Mouse (Mus musculus) embryo, embryonic 11.5 days (tissue): ENCODE data around the gene Akirin1.

ENCODE experiments used
- DNase-seq: peaks from one replicate; pipeline ENCODE4 v3.0.0-alpha.2; 2012; ENCODE audit warnings: low read depth, low spot score

The Akirin1 gene

GRCm38 (mm10) chr4:123750152-123750651 lies at the start of gene Akirin1:
Gene Akirin1, minus strand, starts transcription at chr4:123750345.
- peak; percentile 95 for DNase-seq

GRCm38 (mm10) chr4:123797856-123798255 lies 47.7 kb upstream of the Akirin1 start:
- DNase-seq: peak; percentile 27

- no peak for DNase-seq
Measured at GRCm38 (mm10) chr4:123797403-123797802, 47.3 kb upstream of the Akirin1 start.

- DNase-seq: no peak
Measured at GRCm38 (mm10) chr4:123795057-123795456, 44.9 kb upstream of the Akirin1 start.

GRCm38 (mm10) chr4:123793136-123793535 lies 43.0 kb upstream of the Akirin1 start:
- no peak for DNase-seq

GRCm38 (mm10) chr4:123792666-123793065 lies 42.5 kb upstream of the Akirin1 start:
- no peak for DNase-seq

- DNase-seq: peak; percentile 5
Measured at GRCm38 (mm10) chr4:123787191-123787985, 37.2 kb upstream of the Akirin1 start, which contains the start of gene Rhbdl2. Gene Rhbdl2, plus strand, starts transcription at chr4:123787874.

GRCm38 (mm10) chr4:123768234-123768633 lies 18.1 kb upstream of the Akirin1 start:
- DNase-seq: no peak

- DNase-seq: no peak
Measured at GRCm38 (mm10) chr4:123767807-123768206, 17.7 kb upstream of the Akirin1 start.

GRCm38 (mm10) chr4:123765071-123765470 lies 14.9 kb upstream of the Akirin1 start:
- no peak for DNase-seq

GRCm38 (mm10) chr4:123758306-123758705 lies 8.2 kb upstream of the Akirin1 start:
- DNase-seq: no peak

- DNase-seq: no peak
Measured at GRCm38 (mm10) chr4:123750707-123751312, 665 bp upstream of the Akirin1 start.

GRCm38 (mm10) chr4:123749484-123750130 lies 538 bp downstream of the Akirin1 start:
- DNase-seq: no peak

- no peak for DNase-seq
Measured at GRCm38 (mm10) chr4:123748726-123749415, 1.3 kb downstream of the Akirin1 start.

- no peak for DNase-seq
Measured at GRCm38 (mm10) chr4:123745221-123745775, 4.8 kb downstream of the Akirin1 start.

GRCm38 (mm10) chr4:123742891-123743290 lies 7.3 kb downstream of the Akirin1 start:
- DNase-seq: no peak

GRCm38 (mm10) chr4:123738708-123739107 lies 11.4 kb downstream of the Akirin1 start:
- no peak for DNase-seq

GRCm38 (mm10) chr4:123733532-123733931 lies 16.6 kb downstream of the Akirin1 start:
- no peak for DNase-seq

- DNase-seq: no peak
Measured at GRCm38 (mm10) chr4:123732921-123733320, 17.2 kb downstream of the Akirin1 start.

- DNase-seq: no peak
Measured at GRCm38 (mm10) chr4:123732163-123732910, 17.8 kb downstream of the Akirin1 start.

GRCm38 (mm10) chr4:123721761-123722160 lies 28.4 kb downstream of the Akirin1 start:
- no peak for DNase-seq
